Comparison of ENCODE assay signal across 8 mouse cellular contexts in the genomic region with DNA sequence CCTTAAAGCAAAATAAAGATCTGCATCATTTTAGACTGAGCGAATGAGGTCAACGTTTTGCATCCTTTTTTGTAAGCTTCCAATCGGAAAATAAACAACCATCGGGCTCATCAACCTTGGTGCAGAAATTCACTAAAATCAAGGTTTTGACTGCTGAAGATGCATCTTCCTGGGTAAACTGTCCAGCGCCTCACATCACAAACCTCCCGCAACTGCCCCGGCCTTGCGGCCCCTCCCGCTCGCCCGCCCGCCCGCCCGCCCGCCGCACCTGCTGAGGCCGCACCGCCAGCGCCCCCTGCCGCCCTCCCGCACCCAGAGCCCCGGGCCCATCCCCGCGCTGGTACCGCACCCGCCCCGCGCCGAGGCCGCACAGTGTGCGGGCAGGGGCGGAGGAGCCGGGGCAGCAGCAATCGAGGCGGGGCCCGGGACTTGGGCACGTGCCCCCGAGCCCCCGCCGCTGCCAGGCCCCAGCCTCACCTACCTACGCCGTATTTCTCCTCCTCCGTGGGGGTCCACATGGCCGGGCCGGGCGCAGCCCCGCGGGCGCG. TPM values are rescaled to one million over a fixed set of nuclear protein-coding genes. Genes with fewer than 3 reads are reported as not detected.
DNase-seq lines count a peak whose midpoint lies in the region; ATAC-seq and TF ChIP-seq lines count a peak whose summit lies in the region.

No protein-coding gene starts in this region.

- intact Hi-C loops in heart, postnatal 10 days (cut with DNase I): loop anchor here (5.0 kb wide), 1 partner anchor 329 kb away; no protein-coding TSS in a partner anchor

- no peak overlapping the region for H3K27ac ChIP-seq in ES-Bruce4 (ENCODE audit: insufficient read depth, low read length)
- no peak overlapping the region for H3K27ac ChIP-seq in heart, embryonic 16.5 days (ENCODE audit: low read length)
- no peak overlapping the region for H3K27ac ChIP-seq in limb, embryonic 12.5 days
- H3K27ac ChIP-seq in neural tube, embryonic 13.5 days (replicated peaks): peak overlapping the region; percentile 94

- H3K4me2 ChIP-seq in heart, embryonic 16.5 days (ENCODE audit: low read depth, low read length): peak overlapping the region; percentile 95
- peak overlapping the region; percentile 99 for H3K4me2 ChIP-seq in limb, embryonic 12.5 days
- peak overlapping the region; percentile 73 for H3K4me2 ChIP-seq in neural tube, embryonic 13.5 days

- no peak for TF ChIP-seq CTCF in ES-Bruce4 (IDR thresholded peaks at IDR 0.05; ENCODE audit: low read depth, low read length)

- no peak for TF ChIP-seq EP300 in ES-Bruce4 (IDR thresholded peaks at IDR 0.05; ENCODE audit: insufficient read depth, low read depth, low read length)

- H3K9ac ChIP-seq in ES-Bruce4 (ENCODE audit: low read depth, poor library complexity, severe bottlenecking): peak overlapping the region; percentile 99
- peak overlapping the region; percentile 5 for H3K9ac ChIP-seq in heart, embryonic 16.5 days (ENCODE audit: low read length)
- H3K9ac ChIP-seq in limb, embryonic 12.5 days (replicated peaks): peak overlapping the region; percentile 56
- H3K9ac ChIP-seq in neural tube, embryonic 13.5 days: peak overlapping the region; percentile 93

- ATAC-seq in heart, embryonic 16.5 days (replicated peaks; ENCODE audit: extremely low read depth, insufficient read depth, low FRiP score): peak; percentile 32; the same call in 1 of the 2 replicates
- 0 out of 2 replicates have a peak, but pooled peaks have one; percentile 59 for ATAC-seq in limb, embryonic 12.5 days (ENCODE audit: insufficient number of reproducible peaks, insufficient read depth, low FRiP score, low TSS enrichment, low read depth)
- peak; percentile 92 for ATAC-seq in neural tube, embryonic 13.5 days (ENCODE audit: low read depth)
- ATAC-seq in megakaryocyte progenitor cell, adult 5-6 weeks (replicated peaks; ENCODE audit: poor library complexity): no peak

- no peaks in the 10 kb centered on the region for H3K36me3 ChIP-seq in ES-Bruce4 (ENCODE audit: control insufficient read depth, insufficient read depth, low read length, poor library complexity, severe bottlenecking)
- H3K36me3 ChIP-seq in heart, embryonic 16.5 days (ENCODE audit: control insufficient read depth, insufficient read depth): no peaks in the 10 kb centered on the region
- H3K36me3 ChIP-seq in limb, embryonic 12.5 days: no peaks in the 10 kb centered on the region
- H3K36me3 ChIP-seq in neural tube, embryonic 13.5 days: no peaks in the 10 kb centered on the region

- peak; percentile 93 for DNase-seq in heart, adult 11 months
- no peak for DNase-seq in heart, postnatal 10 days
- DNase-seq in cerebellum, postnatal 14 days: peak; percentile 91 to 92

- no peak for TF ChIP-seq POLR2A in ES-Bruce4 (IDR thresholded peaks at IDR 0.05; ENCODE audit: insufficient read depth, low read length)

- no peaks in the 10 kb centered on the region for H3K4me1 ChIP-seq in ES-Bruce4 (ENCODE audit: control insufficient read depth, insufficient read depth, low read length)
- peaks cover 8% of the 10 kb centered on the region; the same call in 1 of the 2 replicates for H3K4me1 ChIP-seq in heart, embryonic 16.5 days (ENCODE audit: control insufficient read depth, insufficient read depth, low read length)
- H3K4me1 ChIP-seq in limb, embryonic 12.5 days (replicated peaks): peaks cover 6% of the 10 kb centered on the region
- peaks cover 14% of the 10 kb centered on the region for H3K4me1 ChIP-seq in neural tube, embryonic 13.5 days (replicated peaks)

- H3K9me3 ChIP-seq in ES-Bruce4 (replicated peaks; ENCODE audit: control insufficient read depth, insufficient read depth, low read length, poor library complexity, severe bottlenecking): no peaks in the 10 kb centered on the region
- H3K9me3 ChIP-seq in heart, embryonic 16.5 days (replicated peaks; ENCODE audit: control insufficient read depth, low read length): no peaks in the 10 kb centered on the region
- no peaks in the 10 kb centered on the region for H3K9me3 ChIP-seq in limb, embryonic 12.5 days
- no peaks in the 10 kb centered on the region for H3K9me3 ChIP-seq in neural tube, embryonic 13.5 days

- peaks cover 29% of the 10 kb centered on the region for H3K27me3 ChIP-seq in ES-Bruce4 (ENCODE audit: control insufficient read depth, insufficient read depth, low read length, poor library complexity, severe bottlenecking)
- peaks cover 70% of the 10 kb centered on the region for H3K27me3 ChIP-seq in heart, embryonic 16.5 days (ENCODE audit: control insufficient read depth, insufficient read depth, low read length)
- H3K27me3 ChIP-seq in limb, embryonic 12.5 days: peaks cover 75% of the 10 kb centered on the region
- peaks cover 57% of the 10 kb centered on the region for H3K27me3 ChIP-seq in neural tube, embryonic 13.5 days

- WGBS in heart, embryonic 16.5 days: 3% methylated on average over 36 of the region's 50 CpGs
- 1% methylated on average over 39 of the region's 50 CpGs for WGBS in limb, embryonic 12.5 days
- under 1% methylated on average over 37 of the region's 50 CpGs for WGBS in neural tube, embryonic 13.5 days

- peak overlapping the region; percentile 85 for H3K4me3 ChIP-seq in ES-Bruce4 (ENCODE audit: low read depth, low read length)
- peak overlapping the region; percentile 61 for H3K4me3 ChIP-seq in heart, embryonic 16.5 days (ENCODE audit: low read length)
- peak overlapping the region; percentile 62 for H3K4me3 ChIP-seq in limb, embryonic 12.5 days (replicated peaks)
- H3K4me3 ChIP-seq in neural tube, embryonic 13.5 days: peak overlapping the region; percentile 87

RNA-seq across cellular contexts. Expression of a gene that starts 0.6 kb away (rescaled TPM):
- 1 to 10 TPM; 1.1 to 1.4 TPM for total RNA-seq in heart, postnatal 10 days (2021)
- 4.5 and 6.3 TPM in 2 replicates for polyA plus RNA-seq in ES-Bruce4 (2011; ENCODE audit: insufficient read depth, insufficient read length, low read depth, missing spikeins)
- 0.24 and 0.43 TPM in 2 replicates for polyA plus RNA-seq in heart, embryonic 16.5 days (2015; fragmentation: Nextera tagmentation; extraction: Ambion mirVana)
- polyA plus RNA-seq in limb, embryonic 12.5 days (2016; fragmentation: Nextera tagmentation; extraction: Ambion mirVana): 0.65 and 1.0 TPM in 2 replicates
- polyA plus RNA-seq in neural tube, embryonic 13.5 days (2015; fragmentation: Nextera tagmentation; extraction: Ambion mirVana): 14.6 TPM in 2 replicates
- 1.2 TPM in 1 of 2 replicates, not detected in the other for total RNA-seq in megakaryocyte progenitor cell, adult 5-6 weeks (2015)
- not detected in 2 replicates for total RNA-seq in megakaryocyte progenitor cell, adult 5-6 weeks (2017)

RNA-seq across cellular contexts. Expression of a gene that starts 58.6 kb away (rescaled TPM):
- 10 to 100 TPM; 22.1 to 23.3 TPM for total RNA-seq in heart, postnatal 10 days (2021)
- 71.8 and 74.9 TPM in 2 replicates for polyA plus RNA-seq in ES-Bruce4 (2011; ENCODE audit: insufficient read depth, insufficient read length, low read depth, missing spikeins)
- 11.4 and 13.1 TPM in 2 replicates for polyA plus RNA-seq in heart, embryonic 16.5 days (2015; fragmentation: Nextera tagmentation; extraction: Ambion mirVana)
- polyA plus RNA-seq in limb, embryonic 12.5 days (2016; fragmentation: Nextera tagmentation; extraction: Ambion mirVana): 5.5 and 6.7 TPM in 2 replicates
- polyA plus RNA-seq in neural tube, embryonic 13.5 days (2015; fragmentation: Nextera tagmentation; extraction: Ambion mirVana): 1.8 and 2.4 TPM in 2 replicates
- total RNA-seq in megakaryocyte progenitor cell, adult 5-6 weeks (2015): 100 and 115 TPM in 2 replicates
- total RNA-seq in megakaryocyte progenitor cell, adult 5-6 weeks (2017): 175 and 186 TPM in 2 replicates

Comparison
In these comparisons a context has a peak if more than half of its experiments do, and no peak if none do; other contexts are left out.
1. DNase-seq: peak in heart, adult 11 months (single experiment) and cerebellum, postnatal 14 days (2 of 2); none in heart, postnatal 10 days (0 of 2).
2. H3K9ac ChIP-seq: peak in every context shown above with its lines; median percentile 99 in ES-Bruce4; 93 in neural tube, embryonic 13.5 days; 56 in limb, embryonic 12.5 days; 5 in heart, embryonic 16.5 days.
3. Peak in every context shown above with its lines, with median percentiles within 50 percentile points of each other: H3K4me3 ChIP-seq and H3K4me2 ChIP-seq.